Mouse (Mus musculus) midbrain, embryonic 14.5 days (tissue): ENCODE measurements around the gene Hoxa4. TPM values are rescaled to one million over a fixed set of nuclear protein-coding genes. Genes with fewer than 3 reads are reported as not detected.

Experiments
- ATAC-seq: fragments of 200-750 bp; cut with Nextera tagmentation; 2 replicates; pipeline ENCODE4 v1.8.0; 2017; ENCODE audit warnings: moderate number of reproducible peaks, moderate library complexity; ENCODE audit not compliant: low FRiP score, low TSS enrichment
- DNase-seq: peaks from one replicate; pipeline ENCODE4 v3.0.0-alpha.2; 2015
- H3K27ac ChIP-seq: fragments of 300-500 bp; sonication (generic); replicated peaks from 2 replicates; pipeline ENCODE4 v1.5.1; 2014; ENCODE audit warnings: mild to moderate bottlenecking, low read depth, low read length, moderate library complexity
- H3K27me3 ChIP-seq: fragments of 300-500 bp; sonication (generic); 2 replicates; pipeline ENCODE4 v1.6.1; 2014; ENCODE audit warnings: low read length, control low read depth, mixed read lengths; ENCODE audit not compliant: control insufficient read depth, insufficient read depth
- H3K36me3 ChIP-seq: fragments of 300-500 bp; sonication (generic); 2 replicates; pipeline ENCODE4 v1.6.1; 2014; ENCODE audit warnings: low read length, control low read depth; ENCODE audit not compliant: control insufficient read depth, insufficient read depth
- H3K4me1 ChIP-seq: fragments of 300-500 bp; sonication (generic); 2 replicates; pipeline ENCODE4 v1.6.1; 2014; ENCODE audit warnings: mild to moderate bottlenecking, antibody characterized with exemption, low read length, control low read depth; ENCODE audit not compliant: control insufficient read depth, insufficient read depth
- H3K4me2 ChIP-seq: fragments of 300-500 bp; sonication (generic); 2 replicates; pipeline ENCODE4 v1.6.1; 2014; ENCODE audit warnings: mild to moderate bottlenecking, low read length, moderate library complexity
- H3K4me3 ChIP-seq: fragments of 300-500 bp; sonication (generic); replicated peaks from 2 replicates; pipeline ENCODE4 v1.5.1; 2014; ENCODE audit warnings: low read depth, low read length
- H3K9ac ChIP-seq: fragments of 300-500 bp; sonication (generic); replicated peaks from 2 replicates; pipeline ENCODE4 v1.6.1; 2014; ENCODE audit warnings: mild to moderate bottlenecking, low read length, moderate library complexity
- H3K9me3 ChIP-seq: fragments of 300-500 bp; sonication (generic); 2 replicates; pipeline ENCODE4 v1.6.1; 2016; ENCODE audit warnings: low read length, control low read depth, mixed read lengths; ENCODE audit not compliant: control insufficient read depth
- WGBS: fragments of 180-500 bp; shearing (Covaris S2); extraction: QIAGEN DNeasy Blood & Tissue Kit; methylation state at CpG from one replicate; pipeline ENCODE4 v1.1.7; 2014; 5-methylcytosine and 5-hydroxymethylcytosine counted together
- polyA plus RNA-seq: library from polyadenylated mRNA; unstranded; fragments of >200 nt; fragmentation: Nextera tagmentation; extraction: Ambion mirVana; gene quantifications from 2 replicates; pipeline ENCODE4 v1.2.1, GENCODE M21; 2014

The Hoxa4 gene
- polyA plus RNA-seq, 1 experiment from 2014 or later: not detected

DNA sequence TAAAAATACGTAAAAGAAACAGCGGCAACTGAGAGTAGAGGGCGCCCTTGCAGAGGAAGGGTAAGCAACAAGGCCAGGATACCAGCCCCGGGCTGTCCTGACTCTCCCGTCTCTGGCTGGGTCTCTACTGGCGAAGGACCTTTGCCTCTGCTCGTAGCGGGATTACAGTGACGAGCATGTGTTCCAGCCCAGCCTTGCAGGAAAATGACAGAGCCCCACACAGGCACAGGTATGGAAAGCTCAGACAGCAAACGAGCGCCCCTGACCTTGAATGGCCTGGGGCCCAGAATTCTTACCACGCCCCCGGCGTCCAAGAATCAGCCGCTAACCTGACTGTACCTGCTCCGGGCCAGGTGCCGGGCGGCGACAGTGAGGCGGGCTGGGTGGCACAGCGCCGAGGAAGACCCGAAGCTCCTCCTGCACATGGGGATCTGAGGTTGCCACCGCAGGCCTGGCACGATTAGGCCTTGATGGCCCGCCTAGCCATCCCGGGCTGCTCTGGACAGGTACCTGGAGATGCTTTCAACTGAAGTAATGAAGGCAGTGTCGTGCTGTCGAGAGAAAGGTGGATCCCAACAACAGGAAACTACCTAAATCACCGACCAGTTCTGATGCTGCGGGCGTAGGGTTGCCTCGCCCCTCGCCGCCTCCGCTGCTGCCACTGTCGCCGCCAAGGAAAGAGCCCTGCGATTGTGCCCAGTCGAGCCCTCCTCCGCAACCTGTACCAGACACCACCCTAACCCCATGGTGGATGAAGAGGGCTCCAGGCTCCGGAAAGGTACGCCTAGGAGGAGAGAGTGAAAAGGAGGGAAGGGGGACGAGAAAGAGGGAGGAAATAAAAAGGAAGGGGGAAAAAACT lies 38.2 kb upstream of the Hoxa4 start:
- Histone ChIP-seq H3K4me3 (no peak overlapping the region), H3K9ac (no peak overlapping the region), H3K4me2 (no peak overlapping the region), H3K4me1 (no peaks in the 10 kb centered on the region), H3K27ac (no peak overlapping the region), H3K36me3 (no peaks in the 10 kb centered on the region), H3K27me3 (peaks cover 96% of the 10 kb centered on the region), H3K9me3 (no peaks in the 10 kb centered on the region)
- 2% methylated on average over 44 of the region's 44 CpGs for WGBS
- no peak for ATAC-seq
- no peak for DNase-seq

DNA sequence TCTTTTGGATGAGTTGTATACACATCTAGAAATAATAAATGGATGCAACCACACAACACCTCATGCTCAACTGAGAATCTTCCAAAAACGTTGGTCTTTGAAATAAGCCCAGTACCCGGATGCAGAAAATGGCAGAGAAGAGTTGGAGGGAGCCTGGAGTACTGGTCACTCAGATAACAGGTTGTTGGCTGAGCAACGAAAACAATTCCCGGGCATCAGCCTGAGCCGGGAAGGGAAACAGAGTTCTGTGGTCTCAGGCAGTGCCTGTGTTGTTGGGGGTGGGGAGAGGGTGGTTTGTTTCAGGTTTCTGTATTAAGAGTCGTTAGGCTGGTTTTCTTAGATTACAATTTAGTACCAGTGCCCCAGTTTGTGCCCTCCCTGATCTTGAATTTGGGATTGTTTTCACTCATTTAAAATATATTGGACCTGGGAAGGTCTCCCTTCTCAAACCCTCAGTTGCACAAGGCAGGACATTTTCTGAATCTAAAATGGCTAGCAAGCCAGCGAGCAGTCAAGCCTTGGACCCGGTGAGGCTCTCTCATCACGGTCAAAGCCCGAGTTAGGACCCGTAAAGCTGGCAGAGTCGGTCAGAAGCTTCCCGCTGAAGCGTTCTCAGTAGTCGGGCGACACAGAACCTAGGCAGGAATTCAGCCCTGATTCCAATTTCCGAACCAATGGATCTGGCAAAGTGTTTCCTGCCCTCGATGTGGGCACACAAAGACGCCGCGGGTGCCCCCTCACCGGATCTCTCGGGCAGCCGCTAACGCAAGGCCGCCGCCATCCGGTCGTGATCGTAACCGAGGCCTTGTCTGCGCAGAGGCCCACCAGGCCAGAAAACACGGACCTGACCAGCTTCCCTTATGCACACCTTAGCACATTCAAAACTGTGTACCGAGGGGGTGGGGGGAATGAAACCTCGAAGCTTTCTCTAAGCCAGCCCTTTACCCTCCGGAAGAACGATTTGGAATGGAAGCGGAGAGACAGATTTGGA lies 37.2 kb upstream of the Hoxa4 start:
- H3K27ac ChIP-seq: no peak overlapping the region
- WGBS: 1% methylated on average over 38 of the region's 38 CpGs
- H3K4me1 ChIP-seq: no peaks in the 10 kb centered on the region
- peaks cover 96% of the 10 kb centered on the region for H3K27me3 ChIP-seq
- no peak overlapping the region for H3K9ac ChIP-seq
- H3K36me3 ChIP-seq: no peaks in the 10 kb centered on the region
- H3K4me2 ChIP-seq: no peak overlapping the region
- no peak for ATAC-seq
- H3K4me3 ChIP-seq: no peak overlapping the region
- no peaks in the 10 kb centered on the region for H3K9me3 ChIP-seq
- DNase-seq: no peak

DNA sequence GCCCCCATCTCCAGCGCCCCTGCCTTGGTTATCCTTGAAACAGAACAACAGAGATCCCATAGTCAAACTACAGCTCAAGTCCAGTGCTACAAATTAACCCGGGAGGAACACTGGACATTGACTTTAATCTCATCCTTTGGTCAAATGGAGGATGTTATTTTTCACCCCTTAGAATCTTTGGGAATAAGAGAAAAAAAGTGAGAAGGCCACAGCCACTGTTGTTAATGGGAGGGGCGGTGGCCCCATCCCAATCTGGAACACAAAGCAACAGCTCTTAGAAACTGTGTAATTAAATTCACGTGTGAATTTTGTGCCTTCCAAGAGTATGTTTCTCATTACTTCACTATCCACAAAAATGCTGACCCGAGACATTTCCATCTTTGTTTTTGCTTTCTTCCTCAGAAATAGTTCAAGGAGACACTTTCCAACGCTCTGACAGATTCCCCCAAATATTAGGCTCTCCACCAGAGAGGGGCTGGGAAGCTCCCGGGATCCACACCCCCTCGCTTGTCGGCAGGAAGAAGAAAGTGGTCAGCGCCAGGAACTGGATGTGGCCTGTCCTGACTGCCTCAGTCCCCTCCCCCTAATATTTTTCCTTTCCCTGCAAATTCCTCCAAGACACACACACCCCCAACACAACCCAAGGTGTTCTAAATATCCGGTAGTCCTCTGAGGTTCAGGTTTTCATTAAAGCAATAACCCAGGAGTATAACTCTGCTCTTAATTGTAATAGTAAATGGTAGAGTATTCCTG lies 36.1 kb upstream of the Hoxa4 start:
- Histone ChIP-seq H3K4me3 (no peak overlapping the region), H3K4me1 (no peaks in the 10 kb centered on the region), H3K27me3 (peaks cover 96% of the 10 kb centered on the region), H3K9ac (no peak overlapping the region), H3K9me3 (no peaks in the 10 kb centered on the region), H3K27ac (no peak overlapping the region), H3K4me2 (no peak overlapping the region), H3K36me3 (no peaks in the 10 kb centered on the region)
- 3% methylated on average over 11 of the region's 11 CpGs for WGBS
- ATAC-seq (no peak), DNase-seq (no peak)

DNA sequence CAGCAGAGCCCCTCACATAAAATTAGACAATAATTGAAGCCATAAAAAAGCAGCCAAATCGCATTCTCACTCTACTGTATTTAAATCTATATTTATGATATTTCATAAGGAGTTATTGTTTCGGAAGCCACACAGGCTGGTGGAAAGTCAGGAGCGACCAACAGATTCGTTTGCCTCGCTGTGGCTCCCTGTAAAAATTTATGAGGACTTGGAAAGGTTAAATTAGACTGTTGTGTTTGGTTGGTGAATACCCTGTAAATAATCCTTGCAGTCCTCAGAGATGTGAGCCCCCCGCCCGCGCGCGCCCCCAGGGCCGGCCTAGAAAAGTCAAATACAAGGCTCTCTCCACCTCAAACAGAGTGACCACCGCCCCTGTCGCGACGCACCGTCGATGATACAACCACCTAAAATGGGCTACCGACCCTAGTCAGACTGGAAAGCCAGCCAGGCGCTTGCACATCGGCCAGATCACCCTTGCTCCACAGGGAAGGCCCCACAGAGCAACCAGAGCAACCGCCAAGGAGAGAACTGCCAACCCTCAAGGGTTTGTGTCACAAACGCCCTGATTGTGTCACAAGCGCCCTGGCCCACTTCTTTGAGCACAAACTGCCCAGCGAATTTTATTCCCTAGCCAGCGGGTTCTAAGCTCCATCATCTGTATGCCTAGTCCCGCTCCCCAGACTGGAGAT lies 35.2 kb upstream of the Hoxa4 start:
- DNase-seq (no peak), ATAC-seq (no peak)
- H3K27ac ChIP-seq: no peak overlapping the region
- no peak overlapping the region for H3K4me3 ChIP-seq
- H3K9me3 ChIP-seq: no peaks in the 10 kb centered on the region
- H3K27me3 ChIP-seq: peaks cover 96% of the 10 kb centered on the region
- no peak overlapping the region for H3K9ac ChIP-seq
- H3K4me2 ChIP-seq: no peak overlapping the region
- no peaks in the 10 kb centered on the region for H3K36me3 ChIP-seq
- no peaks in the 10 kb centered on the region for H3K4me1 ChIP-seq
- 4% methylated on average over 26 of the region's 26 CpGs for WGBS

DNA sequence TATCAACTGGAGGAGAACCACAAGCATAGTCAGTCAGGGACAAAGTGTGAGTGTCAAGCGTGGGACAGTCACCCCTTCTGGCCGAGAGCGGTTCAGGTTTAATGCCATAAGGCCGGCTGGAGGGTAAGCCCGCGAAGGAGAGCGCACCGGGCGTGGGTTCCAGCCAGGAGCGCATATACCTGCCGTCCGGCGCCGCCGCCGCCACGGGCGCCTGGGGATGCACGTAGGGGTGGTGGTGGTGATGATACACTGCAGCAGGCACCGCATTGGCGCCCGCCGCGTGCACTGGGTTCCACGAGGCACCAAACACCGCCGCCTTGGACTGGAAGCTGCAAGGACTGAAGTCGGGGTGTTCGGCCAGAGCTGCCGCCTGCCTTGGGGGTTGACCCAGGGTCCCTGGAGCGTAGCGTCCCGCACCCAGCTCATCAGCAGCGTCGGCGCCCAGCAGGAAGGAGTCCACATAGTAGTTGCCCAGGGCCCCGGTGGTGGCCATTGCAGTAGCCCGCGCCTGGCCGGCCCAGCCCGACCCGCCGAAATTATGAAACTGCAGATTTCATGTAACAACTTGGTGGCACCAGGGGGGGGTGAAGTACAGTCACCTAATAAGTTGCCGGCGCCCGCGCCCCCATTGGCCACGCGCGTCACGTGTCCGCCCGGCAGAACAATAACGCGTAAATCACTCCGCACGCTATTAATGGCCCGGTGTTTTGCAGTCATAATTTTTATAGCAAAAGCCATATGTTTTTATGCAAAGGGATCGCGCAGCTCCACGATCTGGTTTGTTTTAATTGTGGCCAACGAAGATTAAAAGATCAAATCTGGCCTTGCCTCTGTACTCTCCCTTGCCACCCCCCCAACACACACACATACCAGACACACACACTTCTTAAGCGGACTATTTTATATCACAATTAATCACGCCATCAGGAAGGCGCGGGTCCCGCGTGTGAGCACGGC lies 34.3 kb upstream of the Hoxa4 start:
- no peak for ATAC-seq
- H3K9ac ChIP-seq: no peak overlapping the region
- no peak overlapping the region for H3K27ac ChIP-seq
- WGBS: 3% methylated on average over 69 of the region's 69 CpGs
- no peak overlapping the region for H3K4me3 ChIP-seq
- no peaks in the 10 kb centered on the region for H3K36me3 ChIP-seq
- no peak overlapping the region for H3K4me2 ChIP-seq
- H3K4me1 ChIP-seq: no peaks in the 10 kb centered on the region
- DNase-seq: no peak
- no peaks in the 10 kb centered on the region for H3K9me3 ChIP-seq
- H3K27me3 ChIP-seq: peaks cover 97% of the 10 kb centered on the region

DNA sequence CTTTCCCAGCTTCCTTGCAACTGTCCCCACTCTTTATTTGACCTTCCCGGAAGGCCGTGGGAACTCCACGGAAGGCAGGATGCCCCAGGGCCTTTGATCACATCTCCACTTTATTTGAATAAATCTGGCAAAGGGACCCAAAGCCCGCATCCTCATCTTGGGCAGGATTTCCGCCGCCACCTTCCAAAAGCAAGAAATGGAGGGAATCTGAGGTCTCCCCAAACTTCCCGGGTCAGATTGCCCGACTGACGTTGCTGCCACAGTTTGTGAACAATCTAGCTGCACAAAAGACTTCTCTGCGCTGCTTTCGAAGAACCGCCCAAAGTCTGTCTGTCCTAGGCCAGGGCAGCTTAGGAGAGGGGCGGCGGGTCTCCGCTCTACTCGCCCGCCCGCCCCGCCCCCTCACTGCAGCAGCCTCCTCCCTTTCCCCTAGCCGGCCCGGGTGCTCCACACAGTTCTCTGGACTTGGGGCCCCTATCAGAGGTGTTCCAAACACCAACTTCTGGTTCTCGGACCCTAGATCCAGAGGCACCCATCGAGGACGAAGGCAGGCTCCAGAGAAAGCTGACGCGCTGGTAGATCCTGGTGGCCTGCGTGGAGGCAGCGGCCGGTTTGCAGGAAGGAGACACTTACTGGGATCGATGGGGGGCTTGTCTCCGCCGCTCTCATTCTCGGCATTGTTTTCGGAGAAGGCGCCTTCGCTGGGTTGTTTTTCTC lies 33.5 kb upstream of the Hoxa4 start:
- no peaks in the 10 kb centered on the region for H3K36me3 ChIP-seq
- peaks cover 97% of the 10 kb centered on the region for H3K27me3 ChIP-seq
- WGBS: 2% methylated on average over 36 of the region's 36 CpGs
- no peaks in the 10 kb centered on the region for H3K9me3 ChIP-seq
- H3K9ac ChIP-seq: no peak overlapping the region
- no peaks in the 10 kb centered on the region for H3K4me1 ChIP-seq
- no peak overlapping the region for H3K4me3 ChIP-seq
- DNase-seq: no peak
- H3K4me2 ChIP-seq: no peak overlapping the region
- no peak for ATAC-seq
- no peak overlapping the region for H3K27ac ChIP-seq
